In genomic region chr2:150689223-150689800, GRCm38 (mm10) we compare ENCODE assay signal across 9 mouse cellular contexts. TPM values are rescaled to one million over a fixed set of nuclear protein-coding genes. Genes with fewer than 3 reads are reported as not detected.
DNase-seq lines count a peak whose midpoint lies in the region; ATAC-seq and TF ChIP-seq lines count a peak whose summit lies in the region.
"Had no signal": no experiment of that assay in that cellular context is flagged by ENCODE, and none has a peak within 500 bp of the region (broad histone marks: within the 10 kb centered on the region; RNA-seq: fewer than 3 reads in every experiment).

Gene Vsx1 (minus strand): TSS chr2:150689360.

- H3K27me3 ChIP-seq in kidney, embryonic 16.5 days (ENCODE audit: insufficient read depth, low read length): peaks cover 64% of the 10 kb centered on the region
- peaks cover 40% of the 10 kb centered on the region for H3K27me3 ChIP-seq in forebrain, embryonic 11.5 days (ENCODE audit: control insufficient read depth, insufficient read depth, low read length)
- H3K27me3 ChIP-seq in intestine, postnatal 0 days (replicated peaks; ENCODE audit: control insufficient read depth, insufficient read depth, low read length): peaks cover 52% of the 10 kb centered on the region
- H3K27me3 ChIP-seq in neural tube, embryonic 13.5 days: peaks cover 91% of the 10 kb centered on the region

- no peaks in the 10 kb centered on the region for H3K9me3 ChIP-seq in kidney, embryonic 16.5 days (ENCODE audit: low read length)
- no peaks in the 10 kb centered on the region for H3K9me3 ChIP-seq in forebrain, embryonic 11.5 days (ENCODE audit: control insufficient read depth, low read length)
- no peaks in the 10 kb centered on the region for H3K9me3 ChIP-seq in intestine, postnatal 0 days (ENCODE audit: control insufficient read depth)
- no peaks in the 10 kb centered on the region for H3K9me3 ChIP-seq in neural tube, embryonic 13.5 days
- H3K9me3 ChIP-seq: G1E had no signal

- H3K4me3 ChIP-seq in kidney, embryonic 16.5 days (ENCODE audit: low read length): peak within 1 kb of the TSS; percentile 40
- H3K4me3 ChIP-seq in forebrain, embryonic 11.5 days (ENCODE audit: low read depth, low read length): peak within 1 kb of the TSS; percentile 30
- H3K4me3 ChIP-seq in intestine, postnatal 0 days (ENCODE audit: low read depth, low read length): peak within 1 kb of the TSS; percentile 26
- H3K4me3 ChIP-seq in neural tube, embryonic 13.5 days: peak within 1 kb of the TSS; percentile 43

- peak within 1 kb of the TSS; percentile 56 for H3K4me2 ChIP-seq in kidney, embryonic 16.5 days (replicated peaks; ENCODE audit: low read depth, low read length)
- peak within 1 kb of the TSS; percentile 68 for H3K4me2 ChIP-seq in forebrain, embryonic 11.5 days (ENCODE audit: low read depth, low read length, severe bottlenecking)
- peak within 1 kb of the TSS; percentile 56 for H3K4me2 ChIP-seq in intestine, postnatal 0 days (replicated peaks; ENCODE audit: low read depth)
- peak within 1 kb of the TSS; percentile 73 for H3K4me2 ChIP-seq in neural tube, embryonic 13.5 days

- no peak within 1 kb of the TSS; the same call in 1 of the 2 replicates for H3K9ac ChIP-seq in kidney, embryonic 16.5 days (replicated peaks; ENCODE audit: low read length)
- peak within 1 kb of the TSS; percentile 27 for H3K9ac ChIP-seq in forebrain, embryonic 11.5 days (ENCODE audit: low read length)
- H3K9ac ChIP-seq in intestine, postnatal 0 days (ENCODE audit: low read depth, low read length): no peak within 1 kb of the TSS
- H3K9ac ChIP-seq in neural tube, embryonic 13.5 days: peak within 1 kb of the TSS; percentile 60

- 40% methylated on average over 16 of the region's 16 CpGs for WGBS in kidney, embryonic 16.5 days
- 34% methylated on average over 16 of the region's 16 CpGs for WGBS in forebrain, embryonic 11.5 days
- 42% methylated on average over 16 of the region's 16 CpGs for WGBS in intestine, postnatal 0 days
- 44% methylated on average over 16 of the region's 16 CpGs for WGBS in neural tube, embryonic 13.5 days

- TF ChIP-seq CTCF in intestine, postnatal 0 days (IDR thresholded peaks at IDR 0.05; ENCODE audit: low read depth): no peak

- H3K27ac ChIP-seq in kidney, embryonic 16.5 days (ENCODE audit: low read length): no peak within 1 kb of the TSS
- no peak within 1 kb of the TSS for H3K27ac ChIP-seq in forebrain, embryonic 11.5 days (ENCODE audit: low read depth, low read length)
- H3K27ac ChIP-seq in intestine, postnatal 0 days (ENCODE audit: low read depth, low read length): no peak within 1 kb of the TSS
- no peak within 1 kb of the TSS for H3K27ac ChIP-seq in neural tube, embryonic 13.5 days (replicated peaks)

- H3K36me3 ChIP-seq in kidney, embryonic 16.5 days (ENCODE audit: insufficient read depth, low read length): no peaks in the 10 kb centered on the region
- H3K36me3 ChIP-seq in forebrain, embryonic 11.5 days (ENCODE audit: control insufficient read depth, insufficient read depth, low read length): no peaks in the 10 kb centered on the region
- H3K36me3 ChIP-seq in intestine, postnatal 0 days (ENCODE audit: control insufficient read depth, insufficient read depth): no peaks in the 10 kb centered on the region
- no peaks in the 10 kb centered on the region for H3K36me3 ChIP-seq in neural tube, embryonic 13.5 days
- H3K36me3 ChIP-seq: G1E had no signal

- peaks cover 7% of the 10 kb centered on the region for H3K4me1 ChIP-seq in kidney, embryonic 16.5 days (ENCODE audit: insufficient read depth, low read length)
- 0 out of 2 replicates have a peak, but pooled peaks cover 2% of the 10 kb centered on the region for H3K4me1 ChIP-seq in forebrain, embryonic 11.5 days (replicated peaks; ENCODE audit: control insufficient read depth, insufficient read depth, low read length)
- H3K4me1 ChIP-seq in intestine, postnatal 0 days (replicated peaks; ENCODE audit: control insufficient read depth, insufficient read depth, low read length): no peaks in the 10 kb centered on the region
- peaks cover 12% of the 10 kb centered on the region for H3K4me1 ChIP-seq in neural tube, embryonic 13.5 days (replicated peaks)

- no peak for ATAC-seq in kidney, embryonic 16.5 days (ENCODE audit: low FRiP score, low TSS enrichment)
- peak; percentile 57 for ATAC-seq in forebrain, embryonic 11.5 days (replicated peaks; ENCODE audit: low FRiP score)
- no peak for ATAC-seq in intestine, postnatal 0 days
- peak; percentile 64 for ATAC-seq in neural tube, embryonic 13.5 days (ENCODE audit: low read depth)

- DNase-seq in kidney, adult 18-20 months: no peak
- DNase-seq in forebrain, embryonic 11.5 days (ENCODE audit: low spot score): no peak
- no peak for DNase-seq in urinary bladder, postnatal 14 days (ENCODE audit: low spot score)
- DNase-seq in adrenal gland, postnatal 25 days: no peak
- DNase-seq in cerebellum, adult 11-12 months: no peak

RNA-seq across cellular contexts. Expression of gene Vsx1, which starts in this region (rescaled TPM):
- not detected in 2 replicates for polyA plus RNA-seq in kidney, embryonic 16.5 days (2015; fragmentation: Nextera tagmentation; extraction: Ambion mirVana)
- polyA plus RNA-seq in forebrain, embryonic 11.5 days (2014; fragmentation: Nextera tagmentation; extraction: Ambion mirVana): 0.08 TPM in 1 of 2 replicates, not detected in the other
- polyA plus RNA-seq in intestine, postnatal 0 days (2015; fragmentation: Nextera tagmentation; extraction: Ambion mirVana): not detected in 2 replicates
- polyA plus RNA-seq in neural tube, embryonic 13.5 days (2015; fragmentation: Nextera tagmentation; extraction: Ambion mirVana): 0.13 and 0.15 TPM in 2 replicates
- total RNA-seq in adrenal gland, postnatal 25 days (2021): not detected in 2 replicates
- polyA plus RNA-seq: G1E had no signal

Comparison
In these comparisons a context has a peak if more than half of its experiments do, and no peak if none do; other contexts are left out.
1. Peak in ATAC-seq, H3K4me3 ChIP-seq, H3K9ac ChIP-seq and H3K4me2 ChIP-seq in forebrain, embryonic 11.5 days; RNA of the gene not detected or under 1 TPM.
2. Peak in ATAC-seq, H3K4me3 ChIP-seq, H3K9ac ChIP-seq and H3K4me2 ChIP-seq in neural tube, embryonic 13.5 days; RNA of the gene not detected or under 1 TPM.